Mouse (Mus musculus) megakaryocyte, embryonic 14.5 days (primary cell): ENCODE data around the gene A630023A22Rik.

Source experiments
- FLI1 ChIP-seq: IDR thresholded peaks from 2 replicates; pipeline ENCODE4 v1.6.1; 2012; ENCODE audit warnings: low read length, inconsistent platforms, mixed read lengths
- GATA1 ChIP-seq: IDR thresholded peaks from 3 replicates; pipeline ENCODE4 v1.6.1; 2012; ENCODE audit warnings: mixed read lengths, low read length, inconsistent platforms, borderline replicate concordance

- TF ChIP-seq GATA1: no peak
- no peak for TF ChIP-seq FLI1
Observed at GRCm38 (mm10) chr14:34131216-34131615, 28.7 kb upstream of the A630023A22Rik start.
